Mouse (Mus musculus) frontal cortex, postnatal 14 days (tissue): ENCODE data around the gene Frat1.
A peak's percentile ranks its signal among the peaks of the same experiment; 100 is the strongest.
"Not testable (repeated sequence)": the region's sequence is repeated elsewhere in the genome, so short reads cannot be mapped to it uniquely, and the experiment has no call there.

ENCODE experiments used
- DNase-seq, 2 experiments: peaks; one replicate each; pipeline ENCODE4 v3.0.0; 2022; ENCODE audit warnings: low spot score in 2 of 2

Frat1 gene

DNA sequence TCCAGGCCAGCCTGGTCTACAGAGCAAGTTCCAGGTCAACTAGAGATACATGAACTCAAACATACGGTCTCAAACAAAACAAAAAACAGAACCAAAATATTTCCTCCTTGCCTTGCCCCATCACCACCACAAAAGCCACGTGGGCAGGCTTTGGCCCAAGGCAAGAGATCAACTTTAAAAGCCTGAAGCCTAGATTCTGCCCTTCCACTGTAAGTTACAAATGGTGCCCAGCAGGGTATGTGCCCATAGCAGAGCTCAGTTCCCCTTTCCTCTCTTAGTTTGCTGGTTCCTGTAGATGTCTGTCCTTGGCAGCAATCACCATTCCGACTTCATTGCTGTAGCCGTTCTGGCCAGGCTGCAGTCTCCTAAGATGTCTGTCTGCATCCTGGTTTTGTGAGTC lies 12.9 kb downstream of the Frat1 start:
- DNase-seq = no peak

DNA sequence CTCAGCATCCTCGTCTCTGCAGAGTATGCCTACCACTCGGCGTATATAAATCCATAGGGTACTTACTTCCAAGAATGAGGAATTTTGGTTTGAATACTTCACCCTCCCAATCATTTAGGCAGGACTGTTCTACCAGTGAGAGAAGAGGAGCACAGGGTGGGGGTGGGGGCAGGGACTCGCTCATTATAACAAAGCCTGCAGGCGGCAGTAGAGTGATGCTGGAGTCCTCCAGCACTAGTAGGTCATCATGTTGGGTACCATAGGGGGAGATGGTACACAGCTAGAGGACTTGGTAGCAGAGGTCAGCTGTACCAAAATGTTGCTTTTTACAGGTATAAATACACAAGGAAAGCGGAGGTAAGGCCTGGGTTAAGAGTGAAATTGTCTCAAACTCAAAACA lies 14.6 kb downstream of the Frat1 start:
- no peak for DNase-seq

DNA sequence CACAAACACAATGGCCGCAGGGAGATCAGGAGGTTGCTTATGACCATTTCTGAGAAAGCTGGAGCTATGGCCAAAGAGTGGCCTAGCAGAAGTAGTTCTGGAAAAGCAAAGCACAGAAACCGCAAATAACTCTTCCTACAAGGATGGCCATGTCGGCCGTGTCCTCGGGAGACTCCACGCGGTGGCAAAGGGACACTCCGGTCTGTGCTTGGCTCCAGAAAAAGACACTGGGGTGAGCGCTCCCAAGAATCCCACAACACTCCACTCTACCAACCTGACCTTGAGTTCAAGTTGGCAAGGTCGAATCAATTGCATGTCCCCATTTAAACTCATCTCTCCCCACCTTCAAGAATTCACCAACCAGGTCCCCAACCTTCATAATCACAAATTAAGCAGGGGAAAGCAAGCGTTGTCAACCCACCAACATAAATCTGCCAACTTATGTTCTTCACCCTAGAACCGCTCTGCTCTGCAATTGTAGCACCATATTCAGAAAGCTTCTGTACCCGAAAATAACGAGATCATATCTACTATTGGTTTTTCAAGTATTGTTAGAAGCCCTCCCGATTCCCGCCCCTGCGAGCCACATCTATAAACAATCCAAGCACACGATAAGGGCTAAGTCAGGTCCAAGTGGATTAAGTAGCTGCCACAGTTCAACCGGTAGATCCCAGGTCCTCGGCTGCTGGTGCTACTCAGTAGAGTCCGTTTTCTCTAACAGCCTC lies 16.8 kb downstream of the Frat1 start:
- no peak for DNase-seq

DNA sequence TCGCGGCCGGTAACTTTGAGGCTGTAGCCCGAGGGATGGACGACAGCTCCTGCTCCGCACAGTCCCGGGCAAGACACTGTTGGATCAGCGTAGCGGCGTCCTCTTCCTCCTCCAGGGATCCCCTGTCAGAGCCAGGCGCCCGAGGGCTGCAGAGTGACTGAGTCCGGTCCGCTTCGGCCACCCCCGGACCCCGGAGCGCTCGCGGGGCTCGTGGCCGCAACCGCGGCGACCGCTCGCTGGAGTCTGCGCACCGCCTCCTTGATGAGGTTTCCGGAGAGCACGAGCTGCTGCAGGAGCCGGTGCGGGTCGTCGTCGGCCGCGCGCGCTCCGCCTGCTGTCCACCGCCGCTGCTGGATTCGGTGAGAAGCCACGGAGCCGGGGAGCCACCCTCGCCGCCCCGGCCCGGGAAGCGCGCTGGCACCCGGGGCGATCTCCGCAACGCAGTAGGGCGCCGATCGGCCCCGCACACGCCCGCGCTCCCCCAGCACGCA lies 17.4 kb downstream of the Frat1 start:
- peak in 1 of 2 experiments; percentile 48 for DNase-seq

DNA sequence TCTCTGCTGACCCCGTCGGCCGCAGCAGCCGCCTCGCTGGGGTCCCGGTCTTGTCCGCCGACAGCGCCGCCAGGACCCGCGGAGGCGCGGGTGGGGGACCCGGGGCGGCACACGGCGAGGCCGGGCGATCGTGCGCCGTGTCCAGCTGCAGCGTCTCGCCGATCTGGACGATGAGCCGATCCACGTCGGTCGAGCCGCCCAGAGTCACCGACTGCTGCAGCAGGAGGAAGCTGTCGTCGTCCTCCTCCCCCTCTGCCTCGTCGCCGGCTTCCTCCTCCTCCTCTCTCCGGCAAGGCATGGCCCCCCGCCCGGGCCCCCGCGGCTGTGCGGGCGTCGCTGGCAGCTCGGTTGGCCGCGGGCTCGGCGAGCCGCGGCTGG lies 17.8 kb downstream of the Frat1 start:
- not testable (repeated sequence) for DNase-seq

DNA sequence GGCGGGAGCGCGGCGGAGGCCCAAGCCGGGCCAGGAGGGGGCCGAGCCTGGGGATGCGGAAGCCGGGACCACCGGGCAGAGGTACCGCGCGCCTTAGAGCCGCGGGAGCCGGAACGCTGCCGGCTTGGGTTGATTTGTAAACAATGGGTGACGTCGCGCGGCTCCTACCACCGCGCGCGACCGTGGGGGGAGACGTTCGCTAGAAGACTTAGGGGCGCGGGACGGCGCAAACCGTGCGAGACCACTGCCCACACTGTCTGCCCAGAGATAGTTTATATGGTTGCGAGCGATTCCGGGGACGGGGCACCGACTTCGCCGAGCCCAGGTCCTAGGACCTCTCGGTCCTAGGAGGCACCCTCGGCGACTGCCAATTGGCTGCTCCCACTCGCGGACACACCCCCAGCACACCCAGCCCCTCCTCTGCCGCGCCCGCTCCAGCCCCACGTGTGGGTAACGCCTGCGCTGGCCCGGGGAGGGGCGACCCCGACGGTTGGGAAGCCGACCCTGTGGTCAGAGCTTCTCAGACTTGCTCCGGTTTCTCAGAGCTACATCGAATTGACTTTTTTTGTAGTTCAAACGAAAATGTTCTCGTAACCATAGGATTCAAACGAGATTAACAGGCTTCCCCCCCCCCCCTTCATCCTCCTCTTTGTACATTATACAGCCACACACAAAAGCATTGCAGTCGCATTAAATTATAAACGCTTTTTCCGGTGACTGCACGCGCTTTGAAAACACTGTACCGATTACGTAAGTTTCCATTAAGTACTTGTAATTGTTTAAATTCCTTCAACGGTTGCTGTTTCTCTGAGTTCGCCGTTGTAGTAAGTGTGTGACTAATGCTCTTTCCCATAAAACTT lies 18.5 kb downstream of the Frat1 start, which contains the start of gene Frat2:
Gene Frat2 (minus strand): TSS at position 141 of the 860 bp plus-strand sequence.
- DNase-seq = peak; percentile 77 to 81

DNA sequence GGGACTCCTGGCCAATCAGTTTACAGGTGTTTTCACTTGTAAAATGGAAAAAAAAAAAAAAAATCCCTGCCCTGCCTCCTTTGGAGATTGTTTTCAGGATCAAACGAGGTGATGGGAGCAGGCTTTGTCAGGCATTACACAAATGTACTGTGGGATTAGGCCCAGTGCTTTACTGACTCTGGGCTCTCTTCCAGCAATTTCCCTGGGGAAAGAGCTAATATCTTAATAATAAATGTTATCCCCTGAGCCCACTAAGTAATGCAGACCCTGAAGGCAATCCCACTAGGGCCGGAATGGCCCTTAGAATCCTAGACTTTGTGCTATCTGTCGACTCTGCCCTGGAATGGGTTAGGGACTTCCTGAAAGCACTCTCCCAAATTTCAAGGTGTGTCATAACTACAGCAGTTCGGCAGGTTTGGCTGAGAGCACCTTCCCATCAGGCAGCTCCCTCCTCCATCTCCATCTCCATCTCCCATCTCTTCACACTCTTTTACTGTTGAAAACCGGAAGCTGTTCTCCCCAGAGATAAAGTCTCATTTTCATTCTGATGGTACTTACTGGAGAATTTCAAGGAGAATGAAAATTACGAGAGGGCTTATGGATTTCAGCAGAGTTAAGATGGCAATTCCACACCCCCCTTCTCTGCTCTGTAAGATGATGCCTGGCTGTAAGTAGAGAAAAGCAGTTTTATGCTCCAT lies 20.4 kb downstream of the Frat1 start:
- no peak for DNase-seq

DNA sequence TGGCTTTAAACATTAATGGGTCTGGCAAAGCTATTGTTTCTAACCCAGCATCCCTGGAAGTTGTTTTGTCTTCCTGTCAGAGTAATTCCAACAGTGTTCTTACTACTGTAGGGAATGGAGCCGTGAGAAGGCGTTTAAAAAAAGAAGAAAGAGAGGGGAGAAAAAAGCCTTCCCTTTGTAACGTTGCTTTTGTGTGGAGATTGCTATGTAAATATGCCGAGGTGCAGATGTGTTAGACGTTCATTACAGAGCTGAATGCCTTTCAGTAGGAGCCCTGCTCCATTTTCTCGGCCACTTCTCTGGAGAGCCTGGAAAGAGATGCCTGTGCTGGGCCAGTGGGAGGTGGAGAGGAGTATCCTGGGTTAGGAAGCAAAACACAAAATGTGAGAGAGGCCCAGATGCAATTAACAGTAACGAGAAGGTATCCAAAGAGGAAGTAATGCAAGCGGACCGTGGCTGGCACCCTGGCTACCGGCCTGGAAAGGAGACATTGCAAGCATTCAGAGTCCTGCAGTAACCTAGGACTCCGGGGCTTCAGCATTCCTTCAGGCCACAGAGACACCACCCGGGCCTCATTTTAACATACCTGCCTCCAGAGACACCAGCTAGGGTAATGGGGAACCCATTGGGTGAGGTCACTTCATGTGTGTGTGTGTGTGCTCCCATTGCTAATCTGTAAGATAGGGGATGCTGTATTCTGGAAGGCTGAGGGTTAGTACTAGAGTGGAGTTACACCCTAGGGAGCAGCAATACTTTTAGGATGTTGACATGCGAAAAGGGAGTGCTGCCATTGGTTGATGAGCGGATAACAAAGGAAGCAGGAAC lies 21.2 kb downstream of the Frat1 start:
- no peak for DNase-seq

DNA sequence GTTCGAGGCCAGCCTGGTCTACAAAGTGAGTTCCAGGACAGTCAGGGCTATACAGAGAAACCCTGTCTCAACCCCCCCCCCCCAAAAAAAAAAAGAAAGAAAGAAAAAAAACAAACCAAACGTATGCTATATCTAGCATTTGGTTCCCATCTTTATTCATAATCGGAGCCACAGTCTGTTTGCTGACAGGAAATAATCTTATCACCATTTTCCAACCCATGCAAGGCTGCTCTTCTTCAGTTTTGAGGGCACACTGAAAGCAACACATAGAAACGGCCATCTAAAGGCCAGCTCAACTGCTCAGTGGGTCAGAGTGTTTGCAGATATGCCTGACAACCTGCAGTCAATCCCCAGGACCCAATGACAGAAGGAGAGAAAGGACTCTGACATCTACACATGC lies 22.7 kb downstream of the Frat1 start:
- DNase-seq = no peak

DNA sequence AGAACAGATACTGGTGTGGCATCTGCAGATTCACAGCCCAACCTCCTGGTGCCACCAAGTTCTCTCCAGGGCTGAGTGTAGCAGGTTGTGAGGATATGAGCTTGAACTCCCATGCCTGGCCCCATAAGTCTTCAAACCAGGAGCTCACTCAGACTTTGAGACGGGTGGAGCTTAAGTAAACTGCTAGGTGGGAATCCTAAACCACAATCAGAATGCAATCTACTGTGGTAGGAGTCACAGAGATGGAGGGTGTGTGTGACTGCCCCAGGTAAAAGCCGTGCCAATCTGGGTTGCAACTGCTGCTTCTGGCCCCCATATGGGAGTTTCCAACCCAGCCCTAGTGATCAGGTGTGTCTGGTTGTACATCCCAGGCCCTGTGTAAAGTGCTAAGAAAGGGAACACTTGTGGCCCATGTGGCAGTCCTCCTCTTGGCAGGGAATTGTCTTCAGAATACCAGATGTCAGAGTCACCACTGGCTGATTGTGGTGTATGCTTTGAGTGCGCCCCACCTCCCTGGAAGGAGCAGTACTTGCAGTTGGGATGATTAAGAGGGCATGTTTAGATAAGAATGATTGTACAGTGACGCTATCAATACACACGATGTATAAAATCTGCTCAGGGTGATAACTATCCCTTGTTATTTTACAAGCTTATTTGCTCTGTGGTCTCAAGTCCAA lies 27.5 kb downstream of the Frat1 start:
- DNase-seq = no peak

DNA sequence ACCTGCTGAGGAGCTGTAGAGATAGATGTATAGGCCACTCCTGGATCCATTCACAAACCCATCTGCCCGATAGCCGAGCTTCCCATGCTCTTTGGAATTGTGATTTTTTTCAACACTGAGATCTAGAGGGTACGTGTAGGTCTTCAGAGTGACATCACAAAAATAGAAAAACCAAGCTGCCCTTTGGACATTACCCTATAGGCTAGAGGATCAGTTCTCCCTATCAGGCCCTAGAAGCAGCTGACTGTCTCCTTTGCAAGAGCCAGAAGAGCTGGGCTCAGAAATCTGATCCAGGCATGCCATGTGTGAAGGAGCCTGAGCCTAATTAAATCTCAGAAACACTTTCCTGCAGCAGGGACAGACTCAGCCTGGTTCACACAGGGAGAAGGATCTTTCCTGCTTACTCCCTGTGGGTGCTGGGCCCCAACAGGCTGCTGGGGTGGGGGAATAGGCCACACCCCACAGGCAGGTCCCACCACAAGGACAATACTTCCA lies 28.1 kb downstream of the Frat1 start:
- no peak for DNase-seq

DNA sequence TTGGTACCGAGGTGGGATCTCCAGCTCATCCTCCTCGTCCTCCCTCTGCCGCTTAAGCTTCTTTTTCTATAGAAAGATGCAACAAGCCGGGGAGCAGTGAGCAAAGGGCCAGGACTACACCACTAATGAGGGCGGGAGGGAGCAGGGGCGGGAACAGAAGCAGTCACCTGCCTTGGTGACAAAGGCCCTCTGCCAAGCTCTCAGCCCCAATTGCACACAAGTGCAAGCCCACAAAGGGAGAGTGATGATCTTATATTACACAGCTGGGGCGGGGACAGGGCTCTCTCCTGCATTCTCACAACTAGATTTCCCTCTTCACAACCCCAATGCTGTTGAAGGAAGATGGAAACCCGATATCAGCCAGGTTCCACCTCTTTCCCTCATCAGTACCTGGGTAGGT lies 36.9 kb downstream of the Frat1 start:
- no peak for DNase-seq

DNA sequence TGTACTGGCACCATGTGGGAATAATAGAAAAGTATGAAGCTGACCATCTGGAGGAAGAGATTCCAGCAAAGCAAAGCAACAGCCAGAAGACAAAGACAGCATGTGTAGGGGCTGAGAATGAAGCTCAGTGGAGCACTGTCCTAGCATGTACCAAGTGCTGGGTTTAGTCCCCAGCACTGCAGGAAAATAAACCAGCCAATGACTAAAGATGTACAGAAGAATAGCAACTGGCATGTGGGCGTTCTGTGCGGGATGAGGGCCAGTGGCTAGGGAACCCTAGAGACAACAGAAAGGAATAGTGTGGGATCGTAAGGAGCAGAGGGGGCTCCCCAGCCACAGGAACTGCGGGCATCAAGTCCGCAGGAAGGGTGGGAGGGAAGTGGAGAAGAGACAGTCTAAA lies 39.5 kb downstream of the Frat1 start:
- DNase-seq = no peak

DNA sequence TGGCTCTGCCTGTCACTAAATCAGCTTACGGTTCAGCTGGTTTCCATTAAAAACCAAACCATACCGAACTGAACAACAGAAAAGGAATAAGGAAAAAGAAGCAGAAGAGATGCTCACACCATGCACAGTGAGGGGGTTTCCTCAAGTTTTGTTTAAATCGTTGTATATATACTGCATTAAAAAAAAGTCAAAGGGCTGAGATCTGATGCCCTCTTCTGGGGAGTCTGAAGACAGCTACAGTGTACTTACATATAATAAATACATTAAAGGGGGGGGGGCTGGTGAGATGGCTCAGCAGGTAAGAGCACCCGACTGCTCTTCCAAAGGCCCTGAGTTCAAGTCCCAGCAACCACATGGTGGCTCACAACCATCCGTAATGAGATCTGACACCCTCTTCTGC lies 40.2 kb downstream of the Frat1 start:
- DNase-seq = not testable (repeated sequence)

DNA sequence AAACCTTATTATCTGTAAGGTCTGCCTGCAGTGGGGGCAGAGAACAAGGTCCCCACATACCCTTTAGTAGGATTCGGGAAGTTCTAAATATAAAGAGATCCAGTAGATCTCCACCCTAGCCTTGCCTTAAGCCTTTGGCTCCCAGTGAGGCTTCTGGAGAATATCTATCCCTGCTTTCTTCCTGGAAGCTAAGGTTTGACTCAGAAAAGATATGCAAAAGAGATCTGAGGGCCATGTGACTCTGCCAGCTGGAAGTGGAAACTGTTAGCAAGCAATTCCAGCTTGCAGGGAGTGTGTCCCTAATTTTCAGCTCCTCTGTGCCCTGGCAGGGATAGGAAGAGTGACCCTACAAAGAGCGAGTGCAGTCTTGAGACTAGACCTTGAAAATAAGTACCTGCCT lies 42.5 kb downstream of the Frat1 start:
- DNase-seq = no peak

DNA sequence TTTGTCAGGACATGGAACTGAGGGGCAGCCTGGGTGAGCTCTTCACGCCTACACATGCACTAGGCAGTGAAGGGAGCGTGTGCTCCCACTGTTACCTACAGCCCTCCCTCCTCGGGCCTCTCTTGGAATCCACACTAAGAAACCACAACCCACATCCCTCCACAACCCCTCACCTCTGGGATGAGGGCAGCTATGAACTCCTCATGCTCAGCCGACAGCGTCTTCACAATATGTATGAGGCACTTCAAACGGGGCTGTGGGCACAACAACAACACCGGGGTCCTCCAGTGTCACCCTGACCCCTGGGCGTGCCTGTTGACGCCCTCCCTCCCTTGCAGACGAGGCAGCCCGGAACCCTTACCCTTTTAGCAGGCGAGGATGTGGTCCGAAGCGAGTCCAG lies 44.6 kb downstream of the Frat1 start:
- no peak for DNase-seq

DNA sequence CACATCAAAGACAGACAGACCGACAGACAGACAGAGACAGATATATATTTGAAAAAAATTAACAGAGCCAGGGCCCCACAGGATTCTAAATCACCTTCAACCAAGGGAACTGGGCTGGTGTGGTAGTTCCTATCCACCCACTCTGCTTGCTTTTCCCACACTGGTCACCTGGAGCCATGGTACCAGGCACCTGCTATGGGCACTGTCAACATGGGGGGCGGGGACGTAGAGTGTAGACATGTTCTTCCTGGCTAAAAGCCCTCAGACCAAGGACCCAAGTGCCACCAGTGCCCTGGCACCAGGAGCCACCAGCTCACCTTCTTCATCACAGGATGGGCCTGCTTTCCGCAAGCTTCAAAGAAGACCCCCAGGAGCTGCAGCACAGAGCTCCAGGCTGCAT lies 52.1 kb downstream of the Frat1 start:
- no peak for DNase-seq
